19 mouse cellular contexts compared by ENCODE assay signal in the genomic region with DNA sequence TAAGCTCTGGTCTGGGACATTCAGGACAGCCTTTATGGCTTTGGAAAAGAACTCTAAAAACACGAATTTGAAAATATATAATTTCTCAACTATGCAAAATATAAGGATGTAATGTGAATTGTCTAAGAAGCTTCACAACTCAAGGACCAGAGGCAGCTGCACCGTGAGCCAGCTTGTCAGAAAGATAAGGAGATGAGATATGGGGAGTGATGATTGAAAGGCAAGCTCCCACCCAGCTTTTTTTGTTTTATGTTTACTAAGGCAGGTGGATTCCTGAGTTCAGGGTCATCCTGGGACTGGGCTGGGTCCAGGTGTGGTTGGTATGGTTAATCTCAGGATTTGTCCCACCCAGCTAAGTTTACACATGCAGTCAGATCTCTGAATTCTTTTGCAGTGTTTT. TPM values are rescaled to one million over a fixed set of nuclear protein-coding genes. Genes with fewer than 3 reads are reported as not detected.
"Had no signal": no experiment of that assay in that cellular context is flagged by ENCODE, and none has a peak within 500 bp of the region (broad histone marks: within the 10 kb centered on the region; RNA-seq: fewer than 3 reads in every experiment).

No protein-coding gene starts in this region.

- H3K36me3 ChIP-seq: neural tube, embryonic 13.5 days; neural tube, embryonic 15.5 days; stomach, embryonic 15.5 days had no signal

- ATAC-seq: midbrain, embryonic 16.5 days had no signal

- H3K27ac ChIP-seq: neural tube, embryonic 13.5 days; neural tube, embryonic 15.5 days; stomach, embryonic 15.5 days; stomach, postnatal 0 days had no signal

- H3K9me3 ChIP-seq: neural tube, embryonic 13.5 days; neural tube, embryonic 15.5 days; stomach, embryonic 15.5 days had no signal

- H3K4me1 ChIP-seq: neural tube, embryonic 13.5 days; neural tube, embryonic 15.5 days; stomach, embryonic 15.5 days had no signal

- H3K4me2 ChIP-seq: lung, embryonic 14.5 days; midbrain, embryonic 11.5 days; neural tube, embryonic 13.5 days; neural tube, embryonic 15.5 days; stomach, embryonic 15.5 days had no signal

- H3K27me3 ChIP-seq: neural tube, embryonic 13.5 days; neural tube, embryonic 15.5 days; stomach, embryonic 15.5 days had no signal

- H3K4me3 ChIP-seq: myocyte; neural tube, embryonic 13.5 days; neural tube, embryonic 15.5 days; stomach, embryonic 15.5 days had no signal

- DNase-seq: lung, adult 18-20 months; lung, embryonic 14.5 days; lung, postnatal 10 days; lung, postnatal 4 days; midbrain, embryonic 14.5 days; retina, postnatal 1 day; right cerebral cortex, adult 18-20 months; thymus, adult 2 months; thymus, postnatal 25 days; thymus, postnatal 4 days had no signal

- H3K9ac ChIP-seq: lung, embryonic 14.5 days; neural tube, embryonic 13.5 days; neural tube, embryonic 15.5 days; stomach, embryonic 15.5 days had no signal

RNA-seq across cellular contexts. Expression of a gene that starts 56.1 kb away (rescaled TPM):
- polyA plus RNA-seq: liver, embryonic 16.5 days; stomach, embryonic 15.5 days; stomach, postnatal 0 days; urinary bladder, adult 2 months had no signal
